Mouse (Mus musculus): ENCODE measurements around the gene BC048507.
"Not testable (repeated sequence)": the region's sequence is repeated elsewhere in the genome, so short reads cannot be mapped to it uniquely, and the experiment has no call there.

The BC048507 gene

GRCm38 (mm10) chr13:67863026-67863425 is at the start of gene BC048507:
Gene BC048507 (plus strand): TSS chr13:67863326.
- in situ Hi-C loops (cut with MboI; ENCODE audit: unreplicated experiment in 2 of 2), result no loop called here

- in situ Hi-C loops (cut with MboI; ENCODE audit: unreplicated experiment in 2 of 2), result loop anchor here (5.0 to 10.0 kb wide), 4 partner anchors 59 to 707 kb away; partner anchors contain the start of genes Gm28557 (in 1 of the 2), Zfp595 (in 1 of the 2), Zfp65 (in 1 of the 2) and Zfp85 (in 1 of the 2)
Measured at GRCm38 (mm10) chr13:67813710-67814660, 49.1 kb upstream of the BC048507 start, which contains the start of gene Zfp273. Gene Zfp273 (plus strand): TSS chr13:67813740.

GRCm38 (mm10) chr13:67818636-67819035 is 44.5 kb upstream of the BC048507 start:
- in situ Hi-C loops (cut with MboI; ENCODE audit: unreplicated experiment in 2 of 2), result loop anchor here in 1 of 2 experiments (10.0 kb wide), 2 partner anchors 64 to 484 kb away; partner anchors contain the start of genes Zfp595 and Zfp85

- in situ Hi-C loops (cut with MboI; ENCODE audit: unreplicated experiment in 2 of 2), result loop anchor here (10.0 to 25.0 kb wide), 2 partner anchors 194 to 416 kb away; partner anchors contain the start of genes Gm49345 (in 1 of the 2) and Zfp729a (in 1 of the 2)
Measured at GRCm38 (mm10) chr13:67830911-67831336, 32.2 kb upstream of the BC048507 start, which contains the start of gene Gm10037. Gene Gm10037 (plus strand): TSS chr13:67831106.

GRCm38 (mm10) chr13:67833137-67833536 is 30.0 kb upstream of the BC048507 start:
- in situ Hi-C loops (cut with MboI; ENCODE audit: unreplicated experiment in 2 of 2), result loop anchor here (10.0 to 25.0 kb wide), 2 partner anchors 196 to 418 kb away; partner anchors contain the start of genes Gm49345 (in 1 of the 2) and Zfp729a (in 1 of the 2)

- in situ Hi-C loops (cut with MboI; ENCODE audit: unreplicated experiment in 2 of 2), result loop anchor here (10.0 to 25.0 kb wide), 2 partner anchors 206 to 209 kb away; partner anchors contain the start of genes Gm49345 (in 2 of the 2) and Zfp729a (in 2 of the 2)
Measured at GRCm38 (mm10) chr13:67843775-67844118, 19.4 kb upstream of the BC048507 start.

GRCm38 (mm10) chr13:67844119-67844852 is 18.8 kb upstream of the BC048507 start:
- in situ Hi-C loops (cut with MboI; ENCODE audit: unreplicated experiment in 2 of 2), result loop anchor here (10.0 to 25.0 kb wide), 2 partner anchors 207 to 209 kb away; partner anchors contain the start of genes Gm49345 (in 2 of the 2) and Zfp729a (in 2 of the 2)

GRCm38 (mm10) chr13:67844853-67845194 is 18.3 kb upstream of the BC048507 start:
- in situ Hi-C loops (cut with MboI; ENCODE audit: unreplicated experiment in 2 of 2), result loop anchor here (10.0 to 25.0 kb wide), 2 partner anchors 208 to 210 kb away; partner anchors contain the start of genes Gm49345 (in 2 of the 2) and Zfp729a (in 2 of the 2)

GRCm38 (mm10) chr13:67850361-67850760 is 12.8 kb upstream of the BC048507 start:
- in situ Hi-C loops (cut with MboI; ENCODE audit: unreplicated experiment in 2 of 2), result loop anchor here in 1 of 2 experiments (10.0 kb wide), 1 partner anchor 736 kb away; the partner anchor contains the start of gene Rslcan18

- in situ Hi-C loops (cut with MboI; ENCODE audit: unreplicated experiment in 2 of 2), result loop anchor here in 1 of 2 experiments (10.0 kb wide), 1 partner anchor 738 kb away; the partner anchor contains the start of gene Rslcan18
Measured at GRCm38 (mm10) chr13:67853130-67853529, 10.0 kb upstream of the BC048507 start.

- in situ Hi-C loops (cut with MboI; ENCODE audit: unreplicated experiment in 2 of 2), result loop anchor here in 1 of 2 experiments (10.0 kb wide), 1 partner anchor 739 kb away; the partner anchor contains the start of gene Rslcan18
Measured at GRCm38 (mm10) chr13:67853983-67854382, 9.1 kb upstream of the BC048507 start.

- in situ Hi-C loops (cut with MboI; ENCODE audit: unreplicated experiment in 2 of 2), result loop anchor here in 1 of 2 experiments (10.0 kb wide), 1 partner anchor 743 kb away; the partner anchor contains the start of gene Rslcan18
Measured at GRCm38 (mm10) chr13:67857317-67857716, 5.8 kb upstream of the BC048507 start.

GRCm38 (mm10) chr13:67862508-67862907 is 618 bp upstream of the BC048507 start:
- in situ Hi-C loops (cut with MboI; ENCODE audit: unreplicated experiment in 2 of 2), result no loop called here

- in situ Hi-C loops (cut with MboI; ENCODE audit: unreplicated experiment in 2 of 2), result no loop called here
Measured at GRCm38 (mm10) chr13:67864764-67865350, 1.7 kb downstream of the BC048507 start.

GRCm38 (mm10) chr13:67867899-67868298 is 4.8 kb downstream of the BC048507 start:
- in situ Hi-C loops (cut with MboI; ENCODE audit: unreplicated experiment in 2 of 2), result no loop called here

GRCm38 (mm10) chr13:67876049-67876698 is 13.0 kb downstream of the BC048507 start:
- in situ Hi-C loops (cut with MboI; ENCODE audit: unreplicated experiment in 2 of 2), result not testable (repeated sequence)

GRCm38 (mm10) chr13:67876699-67877254 is 13.7 kb downstream of the BC048507 start:
- in situ Hi-C loops (cut with MboI; ENCODE audit: unreplicated experiment in 2 of 2), result no loop called here

- in situ Hi-C loops (cut with MboI; ENCODE audit: unreplicated experiment in 2 of 2), result no loop called here
Measured at GRCm38 (mm10) chr13:67883966-67884365, 20.8 kb downstream of the BC048507 start.

GRCm38 (mm10) chr13:67909759-67910158 is 46.6 kb downstream of the BC048507 start:
- in situ Hi-C loops (cut with MboI; ENCODE audit: unreplicated experiment in 2 of 2), result no loop called here
